Mouse (Mus musculus) mesoderm, embryonic 11.5 days (tissue): Measurements from ENCODE around the gene Mmp7.

Experiments used
- DNase-seq: peaks from one replicate; pipeline ENCODE4 v3.0.0-alpha.2; 2012; ENCODE audit warnings: low read depth, low spot score

The Mmp7 gene

DNA sequence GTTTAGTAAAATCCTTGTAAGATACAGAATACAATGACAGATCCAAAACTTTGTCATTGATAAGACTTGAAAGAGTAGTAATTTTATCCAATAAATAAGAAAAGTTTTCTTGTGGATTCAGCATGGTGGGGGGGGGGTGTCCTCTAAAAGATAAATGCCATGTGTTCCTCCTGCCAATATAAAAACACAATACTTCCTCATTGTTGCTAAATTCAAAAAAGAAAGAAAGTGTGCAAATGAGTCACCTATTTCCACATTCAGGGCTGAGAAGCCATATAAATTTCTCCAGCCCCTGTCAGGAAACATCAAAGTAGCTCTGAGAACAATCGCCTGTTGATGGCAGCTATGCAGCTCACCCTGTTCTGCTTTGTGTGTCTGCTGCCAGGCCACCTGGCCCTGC, at the start of gene Mmp7:
TSS of gene Mmp7 (plus strand) at position 301 of the 400 bp plus-strand sequence.
- no peak for DNase-seq

DNA sequence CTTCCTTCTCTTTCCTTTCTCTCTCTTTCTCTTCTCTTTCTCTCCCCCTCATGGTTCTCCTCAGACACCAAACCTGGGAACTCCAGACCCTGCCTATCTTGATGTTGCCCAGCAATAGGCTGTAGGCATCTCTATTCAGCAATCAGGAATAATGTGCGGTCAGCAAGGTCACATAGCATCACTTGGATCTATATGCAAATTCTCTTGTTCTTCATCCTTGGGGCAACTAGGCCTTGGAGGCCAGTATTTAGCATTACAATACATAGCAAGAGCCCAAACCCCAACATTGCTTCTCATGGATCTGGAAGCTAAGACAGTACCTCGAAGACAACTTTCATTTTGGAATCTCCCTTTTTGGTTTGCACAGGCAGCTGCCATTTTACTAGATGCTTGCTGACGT, 44.0 kb upstream of the Mmp7 start:
- DNase-seq, result no peak

DNA sequence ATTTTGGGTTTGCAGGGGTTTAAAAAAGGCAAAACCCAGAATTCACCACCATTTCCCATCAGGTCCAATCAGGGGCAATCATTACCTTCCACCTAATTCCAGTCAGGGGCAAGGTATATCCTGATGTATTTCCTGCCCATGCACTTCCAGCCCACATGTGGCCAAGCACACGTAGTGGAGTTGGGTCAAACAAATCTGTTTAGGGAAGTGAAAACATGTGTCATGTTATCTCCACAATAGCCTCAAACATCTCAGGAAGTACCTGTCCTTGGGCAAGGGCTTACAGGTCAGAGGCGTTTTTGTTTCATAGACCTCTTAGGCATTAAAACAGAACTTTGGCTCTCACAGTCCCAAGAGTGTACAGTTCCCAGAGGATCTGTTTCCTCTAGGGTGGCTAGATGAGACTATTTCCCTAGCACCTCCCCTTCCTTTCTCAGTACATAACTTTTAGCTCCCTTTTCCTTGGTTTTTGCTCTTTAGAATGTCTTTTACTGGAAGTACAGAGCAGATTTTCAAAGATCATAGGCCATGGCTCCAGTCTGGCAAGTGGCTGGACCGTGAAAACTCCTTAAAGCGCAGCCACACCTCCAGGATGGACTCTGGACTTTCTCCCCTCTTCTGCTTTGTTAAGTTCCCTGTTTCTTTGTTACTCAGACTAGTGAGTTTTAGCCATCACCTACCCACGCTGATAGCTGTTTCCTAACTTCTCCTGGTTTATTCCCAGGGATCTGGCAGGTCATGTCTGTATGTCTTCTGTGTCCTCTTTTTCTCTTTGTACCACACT, 41.3 kb upstream of the Mmp7 start:
- DNase-seq, result no peak

DNA sequence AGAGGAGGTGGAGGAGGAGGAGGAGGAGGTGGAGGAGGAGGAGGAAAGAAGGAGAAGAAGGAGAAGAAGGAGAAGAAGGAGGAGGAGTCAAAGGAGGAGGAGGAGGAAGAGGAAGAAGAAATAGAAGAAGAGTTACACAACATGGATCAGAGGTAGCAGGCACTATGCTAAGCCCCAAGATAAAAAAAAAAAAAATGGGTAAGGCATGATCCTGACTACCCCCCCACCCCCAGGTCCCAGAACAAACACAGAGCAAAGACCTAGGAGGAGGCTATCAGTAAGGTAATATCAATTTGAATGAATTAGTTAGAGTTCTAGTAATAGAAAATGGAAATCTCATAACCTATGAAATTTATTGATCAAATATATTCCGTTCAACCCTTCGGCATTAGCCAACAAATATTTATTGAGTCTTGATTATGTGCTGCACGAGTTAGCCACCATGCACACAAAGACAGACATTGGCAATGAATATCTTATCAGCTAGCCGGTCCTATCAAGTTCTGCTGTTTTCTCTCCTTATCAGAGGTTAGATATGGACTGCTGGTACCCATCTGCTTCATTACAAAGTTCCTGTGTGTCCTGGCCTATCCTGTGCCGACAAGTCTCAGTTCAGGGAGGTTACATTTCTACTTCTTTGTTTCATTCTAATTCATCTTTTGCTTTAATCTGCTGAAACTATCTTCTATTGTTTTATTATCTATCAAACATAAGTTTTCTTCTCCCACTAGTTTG, 39.4 kb upstream of the Mmp7 start:
- no peak for DNase-seq

DNA sequence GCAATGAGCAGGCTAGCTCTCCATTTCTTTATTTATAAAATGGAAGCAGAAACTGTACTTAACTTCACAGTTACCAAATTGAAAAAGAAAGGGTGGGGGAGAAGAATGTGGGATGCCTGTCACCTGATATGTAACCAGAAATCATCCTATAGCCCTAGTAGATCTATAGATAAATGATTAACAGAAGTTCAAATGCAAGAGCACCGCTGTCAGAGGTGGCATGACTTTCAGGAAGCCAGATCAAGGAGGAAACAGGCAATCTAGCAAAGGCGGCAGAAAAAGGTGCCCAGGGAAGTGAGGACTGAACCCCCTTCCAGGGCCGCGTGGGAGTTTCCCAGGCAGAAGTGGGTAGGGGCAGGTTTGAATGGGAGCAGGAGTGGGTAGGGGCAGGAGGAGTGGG, 33.9 kb upstream of the Mmp7 start:
- DNase-seq, result no peak

DNA sequence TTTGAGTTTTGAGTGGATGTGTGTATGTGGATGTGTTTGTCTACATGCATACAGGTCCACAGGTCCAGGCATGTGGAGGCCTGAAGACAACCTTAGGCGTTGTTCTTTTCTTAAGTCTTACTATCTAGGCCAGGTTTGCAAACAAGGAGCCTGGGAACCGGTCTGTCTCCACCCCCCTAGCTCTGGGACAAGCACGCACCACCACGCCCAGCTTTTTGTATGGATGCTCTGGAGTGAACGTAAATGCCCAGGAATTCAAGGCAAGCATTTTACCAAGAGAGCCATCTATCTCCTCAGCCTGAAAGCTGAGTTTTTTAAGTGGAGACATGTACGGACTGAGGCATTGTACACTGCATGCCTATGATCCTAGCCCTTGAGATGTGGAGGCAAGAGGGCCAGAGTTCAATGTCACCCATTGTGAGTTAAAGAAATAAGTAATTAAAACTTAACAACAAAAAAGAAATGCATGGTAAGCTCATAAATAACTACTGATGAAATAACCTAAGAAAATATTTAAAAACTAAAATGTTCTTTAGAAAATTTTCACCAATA, 32.3 kb upstream of the Mmp7 start:
- DNase-seq, result peak; percentile 26

DNA sequence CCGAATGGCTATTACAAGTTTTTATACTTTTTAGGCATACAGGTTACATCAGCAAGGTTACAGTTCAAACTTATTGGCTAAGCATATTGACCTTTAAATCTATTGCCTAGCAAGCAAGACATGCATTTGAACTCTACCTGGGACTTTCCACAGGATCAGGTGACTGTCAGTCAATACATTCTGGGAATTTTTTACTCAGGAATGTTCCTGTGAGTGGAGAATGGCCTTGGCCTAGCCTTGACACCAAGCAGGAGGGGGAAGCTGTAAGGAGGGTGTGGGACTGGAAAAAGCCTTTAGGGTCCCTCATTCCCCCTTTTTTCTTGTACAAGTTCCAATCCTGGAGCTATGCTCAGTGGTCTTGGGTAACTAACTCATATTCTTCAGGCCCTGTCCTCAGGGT, 30.5 kb upstream of the Mmp7 start:
- DNase-seq, result no peak

DNA sequence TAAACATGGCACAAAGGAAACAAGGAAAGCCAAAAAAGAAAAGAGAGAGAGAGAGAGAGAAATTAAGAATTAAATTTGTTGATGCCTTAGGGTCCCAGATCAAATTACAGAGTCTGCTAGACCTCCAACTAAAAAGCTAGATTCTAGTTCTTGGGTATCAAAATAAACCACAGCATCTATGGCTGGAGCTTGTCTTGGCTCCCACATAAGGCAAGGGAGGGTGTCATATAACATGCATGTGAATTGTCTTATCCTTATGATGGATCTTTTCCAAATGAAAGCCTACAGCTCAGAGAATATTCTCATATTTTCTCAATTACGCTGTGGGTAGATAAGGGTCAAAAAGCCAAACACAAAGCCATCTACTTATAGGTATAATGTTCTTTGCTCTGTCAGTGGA, 22.2 kb upstream of the Mmp7 start:
- DNase-seq, result no peak

DNA sequence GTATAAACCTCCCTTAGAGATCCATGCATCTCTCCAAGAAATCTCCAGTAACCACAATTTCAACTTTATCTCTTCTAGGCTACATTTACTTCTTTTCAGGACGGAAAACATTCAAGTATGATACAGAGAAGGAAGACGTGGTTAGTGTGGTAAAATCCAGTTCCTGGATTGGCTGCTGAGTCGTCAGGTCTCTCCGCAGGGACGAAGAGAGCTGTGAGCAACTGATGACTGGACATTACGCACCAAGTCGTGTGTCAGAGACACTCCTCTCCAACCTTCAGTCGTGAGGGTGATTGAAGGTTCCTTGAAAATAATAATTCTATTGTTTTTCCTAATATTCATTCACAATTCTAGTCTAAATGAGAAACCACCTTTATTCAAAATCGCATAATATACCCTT, 18.9 kb upstream of the Mmp7 start:
- no peak for DNase-seq

DNA sequence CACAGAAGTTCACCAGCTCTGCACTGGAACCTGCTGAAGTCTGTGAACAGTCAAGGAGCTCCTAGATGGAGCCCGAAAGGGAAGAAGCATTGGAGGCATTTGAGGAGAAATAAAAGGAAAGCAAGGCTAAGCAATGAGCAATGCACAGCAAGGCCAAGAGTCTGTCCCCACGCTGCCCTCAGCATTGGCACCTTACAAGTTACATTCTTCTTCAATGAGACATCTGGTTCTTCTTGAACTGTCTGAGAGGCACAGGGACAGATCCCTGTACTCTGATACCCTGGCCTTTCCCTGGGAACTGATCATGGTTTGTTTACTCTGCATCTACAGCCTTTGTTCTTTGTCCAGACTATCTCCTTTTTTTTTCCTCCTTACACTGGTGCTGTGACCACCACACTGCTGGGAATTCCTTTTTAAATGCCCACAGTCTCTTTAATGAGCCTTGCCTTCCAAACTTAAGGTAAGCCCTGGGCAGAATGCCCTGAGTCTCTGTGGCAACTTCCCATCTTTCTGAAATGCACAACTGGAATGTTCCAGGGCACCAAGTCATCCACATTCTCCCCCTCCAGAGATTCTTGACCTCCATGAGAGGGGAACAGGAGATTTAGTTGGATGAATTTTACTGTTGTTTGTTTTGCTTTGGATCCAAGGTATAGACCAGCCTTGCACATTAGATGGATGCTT, 13.6 kb upstream of the Mmp7 start:
- no peak for DNase-seq

DNA sequence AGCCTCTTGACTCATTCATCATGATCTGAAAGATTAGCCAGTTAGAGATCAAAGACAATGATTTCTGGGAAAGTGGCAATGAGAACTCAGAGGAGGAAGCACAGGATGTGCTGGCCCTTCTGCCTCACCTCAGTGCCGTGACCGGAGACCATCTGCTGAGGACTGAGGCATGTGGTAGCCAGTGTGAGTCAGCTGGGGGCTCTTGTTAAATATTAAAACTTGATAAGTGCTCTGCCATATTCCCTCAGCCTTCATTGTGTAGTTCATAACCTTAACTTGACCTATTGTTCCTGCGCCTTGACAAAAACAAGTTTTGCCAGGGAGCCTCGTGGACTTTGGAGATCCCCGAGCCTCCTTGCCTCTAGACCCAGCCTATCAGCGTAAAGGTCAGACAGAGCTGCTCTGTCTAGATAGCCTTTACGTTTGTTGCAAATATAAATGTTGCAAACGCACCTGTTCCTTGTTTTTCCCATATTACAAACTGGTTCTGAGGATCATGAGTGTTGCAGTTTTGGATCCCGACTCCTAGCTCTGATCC, 9.7 kb upstream of the Mmp7 start:
- DNase-seq, result no peak

DNA sequence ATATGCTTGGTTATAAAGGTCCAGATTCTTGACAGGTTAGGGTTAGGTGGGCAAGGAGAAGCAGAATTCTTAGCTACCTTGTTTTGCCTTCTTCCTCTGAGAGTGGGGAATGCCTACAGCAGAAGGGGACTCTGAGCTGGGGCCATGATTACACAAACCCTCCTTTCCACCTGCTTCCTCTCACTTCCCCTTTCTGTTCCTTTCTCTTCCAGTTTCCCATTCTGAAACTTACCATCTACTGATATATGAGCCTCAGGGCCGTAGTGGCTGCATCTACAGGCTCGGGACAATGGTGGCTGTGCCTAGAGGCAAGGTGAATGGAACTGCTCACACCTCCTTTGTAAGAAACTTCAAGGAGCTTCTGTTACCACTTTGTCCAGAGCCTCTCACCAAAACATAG, 5.9 kb upstream of the Mmp7 start:
- no peak for DNase-seq

DNA sequence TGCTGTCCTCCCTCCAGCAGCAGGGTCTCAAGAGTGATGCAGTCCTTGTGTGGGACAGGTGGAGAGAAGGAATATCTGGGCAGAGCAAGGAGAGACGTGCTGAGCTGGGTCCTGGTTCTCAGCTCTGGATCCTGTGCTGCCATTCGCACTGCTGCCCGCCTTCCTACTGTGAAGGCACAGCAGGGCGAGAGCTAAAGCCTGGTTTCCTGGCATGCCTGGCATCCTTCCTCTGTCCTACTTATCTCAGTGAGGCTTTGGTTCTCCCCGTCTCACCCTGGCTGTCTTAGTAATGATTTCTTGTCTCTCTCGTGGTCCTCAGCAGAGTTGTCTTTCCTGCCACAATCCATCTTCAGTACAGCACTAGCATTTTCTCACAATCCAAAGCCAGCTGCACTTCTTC, 2.1 kb upstream of the Mmp7 start:
- no peak for DNase-seq

DNA sequence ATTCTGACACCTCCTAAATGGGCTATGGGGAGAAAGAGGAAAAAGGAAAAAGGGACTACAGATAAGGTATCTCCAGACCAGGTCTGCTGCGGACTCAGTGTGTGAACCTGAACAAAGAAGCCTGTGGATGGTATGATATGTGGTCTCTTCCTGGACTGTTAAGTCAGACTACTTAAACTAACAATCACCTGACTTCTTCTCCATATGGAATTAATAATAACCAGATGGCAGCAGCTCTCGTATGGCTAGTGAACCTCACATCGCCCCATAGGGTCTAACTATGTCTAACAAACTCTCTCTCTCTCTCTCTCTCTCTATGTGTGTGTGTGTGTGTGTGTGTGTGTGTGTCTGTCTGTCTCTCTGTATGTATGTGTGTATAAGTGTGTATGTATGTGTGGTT, 2.1 kb downstream of the Mmp7 start:
- peak; percentile 23 for DNase-seq

DNA sequence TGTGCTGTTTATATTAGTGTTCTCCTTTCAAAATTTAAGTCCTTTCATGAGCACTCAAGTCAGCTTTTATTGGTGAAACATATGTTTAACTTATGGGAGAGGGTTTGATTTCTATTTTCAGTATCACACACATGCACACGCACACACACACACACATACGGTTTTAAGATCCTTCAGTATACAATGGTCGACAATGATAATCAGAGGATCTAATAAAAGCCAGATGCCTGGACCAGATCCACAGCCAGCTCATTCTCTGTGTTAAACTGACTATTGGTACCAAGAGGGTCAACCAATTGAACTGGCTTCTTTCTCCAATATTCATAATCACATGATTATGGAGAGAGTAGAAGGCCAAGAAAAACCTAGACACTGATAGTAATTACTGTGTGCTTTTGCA, 3.8 kb downstream of the Mmp7 start:
- no peak for DNase-seq

DNA sequence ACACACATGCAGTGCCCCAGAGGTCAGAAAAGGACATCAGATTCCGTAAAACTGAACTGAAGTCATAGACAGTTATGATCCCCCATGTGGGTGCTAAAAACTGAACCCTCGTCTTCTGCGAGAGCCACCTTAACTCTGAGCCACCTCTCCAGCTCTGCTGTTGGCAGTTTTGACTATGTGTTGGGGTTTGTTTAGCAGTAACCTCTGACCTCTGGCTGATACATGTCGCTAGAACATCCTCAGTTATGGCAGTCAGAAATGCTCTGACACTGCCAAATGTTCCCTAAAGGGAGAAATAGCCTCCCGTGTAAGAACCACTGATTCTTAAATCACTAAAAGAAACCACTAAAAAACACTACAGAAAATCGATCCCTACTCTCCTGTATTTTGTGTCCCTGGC, 16.8 kb downstream of the Mmp7 start:
- no peak for DNase-seq

DNA sequence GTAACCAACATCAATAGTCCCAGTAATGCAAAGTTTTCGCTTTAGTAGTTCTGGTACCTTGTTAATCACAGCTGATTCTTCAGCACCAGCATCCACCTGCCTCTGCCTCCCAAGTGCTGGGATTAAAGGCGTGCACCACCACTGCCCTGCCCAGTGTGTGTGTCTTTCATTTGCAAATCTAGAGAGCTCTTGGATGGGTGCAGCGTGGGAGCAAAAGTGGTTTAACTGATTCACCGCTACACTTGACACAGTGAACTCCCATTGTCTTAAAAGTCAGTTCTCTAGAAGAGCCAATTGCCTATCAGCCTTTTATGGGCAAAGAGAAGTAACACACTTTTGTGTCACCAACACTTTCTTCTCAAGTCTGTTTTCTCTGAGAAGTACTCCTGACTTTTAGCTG, 19.3 kb downstream of the Mmp7 start:
- DNase-seq, result no peak

DNA sequence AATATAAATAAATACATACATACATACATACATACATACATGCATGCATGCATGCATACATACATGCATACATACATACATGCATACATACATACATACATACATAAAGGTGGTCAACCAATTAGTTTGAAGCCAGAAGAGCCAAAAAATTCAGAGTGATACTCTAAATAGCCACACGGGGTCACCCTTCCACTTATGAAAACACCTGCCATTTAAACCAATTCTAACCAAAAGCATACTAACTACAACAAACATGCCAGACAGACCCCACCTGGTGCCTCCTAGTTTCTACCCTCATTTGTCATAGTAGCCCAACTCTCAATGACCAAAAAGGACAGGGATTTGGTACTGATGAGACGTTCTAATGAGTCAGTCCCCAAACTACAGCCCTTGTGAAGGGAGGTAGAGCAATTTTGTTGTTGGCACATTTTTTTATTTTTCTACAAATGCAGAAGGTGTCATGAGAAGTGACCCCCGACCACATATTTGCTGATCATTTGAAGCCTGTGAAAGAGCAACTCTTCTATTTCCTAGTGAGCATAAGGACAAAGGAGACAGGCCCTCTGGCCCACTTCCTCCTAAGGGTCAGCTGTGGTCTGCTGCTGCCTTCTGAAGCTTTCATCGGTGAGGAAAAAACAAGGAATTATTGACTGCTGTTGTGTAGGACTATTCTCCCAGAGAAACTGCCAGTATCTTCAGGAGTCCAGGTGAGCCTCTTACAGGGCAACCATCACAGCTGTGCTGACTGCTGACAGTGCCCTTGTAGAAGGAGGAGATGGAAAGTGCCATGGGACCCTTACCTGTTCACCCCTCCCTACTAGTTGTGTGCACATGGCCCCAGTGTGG, 22.4 kb downstream of the Mmp7 start:
- peak; percentile 64 for DNase-seq

DNA sequence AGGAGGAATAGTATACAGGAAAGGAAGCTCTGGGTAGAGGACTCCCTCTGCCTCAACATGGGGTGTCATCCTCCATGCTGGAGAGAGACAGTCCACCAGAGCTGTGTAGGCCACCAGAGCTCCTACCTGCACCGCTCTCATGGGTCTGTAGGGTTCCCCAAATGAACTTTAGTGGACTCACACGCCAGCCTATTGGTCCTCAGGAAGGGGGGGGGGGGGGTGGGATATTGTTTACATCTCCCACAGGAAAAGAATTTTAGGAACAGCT, 23.0 kb downstream of the Mmp7 start:
- DNase-seq, result no peak

DNA sequence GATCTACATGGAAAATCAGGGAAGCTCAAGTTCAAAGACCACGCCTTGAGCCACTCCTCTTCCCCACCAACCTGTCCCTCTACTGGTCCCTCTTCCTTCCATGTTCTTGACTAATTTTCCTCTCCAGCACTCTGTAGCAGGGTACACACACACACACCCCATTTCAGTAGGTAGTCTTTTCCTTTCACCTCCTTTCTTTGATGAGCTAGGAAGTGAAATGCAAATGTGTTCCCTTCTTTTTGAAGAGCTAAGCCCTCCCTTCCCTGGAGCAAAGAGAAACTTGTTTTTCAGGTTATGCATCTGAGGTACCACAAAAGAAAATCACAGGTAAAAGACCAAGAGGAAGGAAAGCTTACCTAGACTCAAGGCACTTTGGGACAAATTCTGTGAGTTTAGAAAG, 29.7 kb downstream of the Mmp7 start:
- DNase-seq, result no peak

DNA sequence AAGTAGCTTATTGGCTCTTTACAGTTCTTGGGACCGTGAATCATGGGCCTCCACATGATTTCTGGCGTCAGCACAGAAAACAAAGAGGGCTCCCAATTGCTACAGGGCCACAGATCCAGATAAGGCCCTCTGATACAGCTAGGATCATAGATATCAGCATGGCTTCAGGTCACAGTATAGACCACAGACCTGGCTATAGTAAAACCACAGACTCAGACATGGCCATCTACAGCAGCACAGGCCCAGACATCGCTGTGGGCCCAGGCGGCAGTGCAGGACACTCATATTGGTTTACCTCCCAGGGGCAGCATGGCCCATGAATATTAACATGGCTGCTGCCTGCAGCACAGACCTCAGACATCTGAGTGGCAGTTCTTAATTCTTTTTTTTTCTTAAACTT, 37.1 kb downstream of the Mmp7 start:
- no peak for DNase-seq

DNA sequence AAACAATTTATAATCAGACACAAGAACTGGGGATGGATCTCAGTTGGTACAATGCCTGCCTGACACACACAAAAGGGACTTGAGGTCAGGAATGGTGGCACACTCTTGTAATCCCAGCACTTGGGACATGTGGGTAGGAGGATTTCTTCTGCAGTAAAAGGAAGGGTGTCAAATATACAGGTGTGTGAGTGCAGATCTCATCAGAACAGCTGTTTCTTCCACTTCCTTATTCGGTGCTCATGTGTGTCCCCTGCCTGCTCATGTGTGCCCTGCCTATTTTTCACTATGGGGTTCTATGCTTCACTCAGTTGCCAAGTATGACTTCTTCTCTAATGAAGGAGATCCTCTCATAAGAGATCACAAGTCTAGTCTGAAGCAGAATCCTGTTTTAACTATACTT, 50.8 kb downstream of the Mmp7 start:
- DNase-seq, result no peak
